Mouse (Mus musculus) frontal cortex, postnatal 10 days (tissue): ENCODE data around the gene Cpsf7.
"Not testable (repeated sequence)": the region's sequence is repeated elsewhere in the genome, so short reads cannot be mapped to it uniquely, and the experiment has no call there.

Experiments used
- DNase-seq, 2 experiments: peaks; one replicate each; pipeline ENCODE4 v3.0.0; 2022; ENCODE audit warnings: low spot score in 2 of 2, mixed read lengths in 1 of 2

Gene Cpsf7

DNA sequence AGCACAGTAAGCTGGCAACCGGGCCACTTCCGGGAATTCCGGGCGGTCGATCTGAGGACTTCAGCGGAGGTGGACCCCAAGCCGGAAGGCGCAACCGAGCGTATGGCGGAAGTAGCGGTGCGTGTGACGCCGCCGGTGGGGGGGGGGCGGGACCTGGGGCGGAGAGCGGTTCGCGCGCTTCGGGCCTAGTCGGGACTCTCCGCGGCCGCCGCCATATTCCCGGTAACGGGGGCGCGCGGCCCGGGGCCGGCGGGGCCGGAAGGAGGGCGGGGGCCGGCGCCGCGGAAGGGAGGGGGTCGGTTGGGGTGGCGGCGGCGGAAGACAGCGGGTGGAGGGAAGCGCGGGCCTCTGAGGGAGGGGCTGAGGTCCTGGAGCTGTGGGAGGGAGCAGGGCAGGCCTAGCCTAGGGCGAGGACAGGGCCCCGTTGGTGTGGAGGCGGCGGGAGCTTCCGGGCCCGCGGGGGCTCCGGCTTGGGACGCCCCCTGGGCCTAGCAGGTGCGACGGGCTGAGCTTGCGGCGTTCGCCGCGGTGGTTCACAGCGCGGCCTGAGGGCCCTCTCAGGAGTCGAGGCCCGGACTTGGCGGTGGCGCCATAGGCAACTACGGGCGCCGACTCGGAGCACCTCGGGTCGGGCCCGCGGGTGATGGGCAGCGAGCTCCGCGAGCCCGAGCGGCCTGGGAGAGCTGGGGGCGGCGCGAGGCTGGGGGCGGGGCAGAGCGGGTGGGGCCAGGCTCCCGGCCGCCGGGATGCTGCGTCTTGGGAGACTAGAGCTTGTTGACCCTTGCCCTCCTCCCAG, at the start of gene Cpsf7:
Cpsf7 (plus strand) TSS at position 161 of the 796 bp plus-strand sequence.
- peak; percentile 82 to 87 for DNase-seq

DNA sequence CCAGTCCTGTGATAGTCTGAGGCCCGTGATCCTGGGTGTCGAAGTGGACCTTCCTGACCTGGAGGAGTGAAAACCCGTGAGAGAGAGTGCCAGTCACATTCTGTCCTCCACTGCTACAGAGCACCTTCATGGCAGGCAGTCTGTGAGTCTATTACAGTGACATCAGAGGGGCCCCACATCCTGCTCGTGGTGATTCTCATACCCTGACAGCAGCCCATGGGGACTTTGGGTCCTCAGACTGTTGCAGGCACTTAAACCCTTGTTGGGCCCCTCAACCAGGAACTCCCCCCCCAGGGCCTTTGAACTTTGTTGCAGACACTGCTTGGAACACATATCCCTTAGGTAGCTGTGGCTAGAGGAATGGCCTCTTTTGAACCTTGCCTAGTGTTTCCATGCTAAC, 45.5 kb upstream of the Cpsf7 start:
- no peak for DNase-seq

DNA sequence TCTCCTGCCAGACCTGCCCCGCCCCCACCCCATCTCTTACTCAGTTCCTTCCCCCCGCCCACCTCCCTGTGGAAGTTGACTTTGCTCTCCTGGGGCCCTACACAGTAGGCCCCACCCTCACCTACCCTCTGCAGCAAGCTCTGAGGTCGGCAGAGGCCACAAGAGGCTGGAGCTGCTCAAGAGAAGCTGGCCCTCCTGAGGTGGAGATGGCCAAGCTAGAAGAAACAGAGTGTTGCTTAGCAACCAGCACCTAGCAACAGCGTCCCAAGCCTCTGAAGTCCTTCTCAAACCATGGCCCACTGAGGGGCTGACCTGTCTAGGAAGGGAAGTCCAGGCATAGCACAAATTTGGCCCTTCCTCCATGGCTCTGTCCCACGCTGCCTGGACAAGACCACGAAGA, 42.4 kb upstream of the Cpsf7 start, which contains the start of gene Ppp1r32:
Ppp1r32 (minus strand) TSS at position 226 of the 400 bp plus-strand sequence.
- no peak for DNase-seq

DNA sequence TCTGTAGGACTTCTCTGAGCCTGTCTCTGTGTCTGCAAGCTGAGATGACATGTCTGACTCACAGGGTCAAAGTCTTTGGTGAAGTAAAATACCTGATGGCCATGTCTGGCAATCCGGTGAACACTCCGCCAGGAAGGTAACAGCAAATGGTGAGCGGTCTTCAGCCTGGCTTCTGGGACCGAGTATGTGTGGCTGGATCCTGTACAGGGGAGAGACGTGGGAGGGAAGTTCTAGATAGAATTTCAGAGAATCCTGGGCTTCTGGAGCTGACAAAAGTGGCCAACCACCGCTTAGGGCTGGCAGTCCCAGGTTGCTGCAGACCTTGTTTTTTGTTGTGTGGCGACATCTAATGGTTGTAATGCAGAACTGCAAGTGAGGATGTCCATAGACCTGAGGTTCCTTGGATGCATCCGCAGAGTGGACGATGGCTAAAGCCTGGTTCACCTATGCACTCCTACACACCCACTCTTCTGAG, 38.8 kb upstream of the Cpsf7 start:
- DNase-seq: peak in 1 of 2 experiments; percentile 54

DNA sequence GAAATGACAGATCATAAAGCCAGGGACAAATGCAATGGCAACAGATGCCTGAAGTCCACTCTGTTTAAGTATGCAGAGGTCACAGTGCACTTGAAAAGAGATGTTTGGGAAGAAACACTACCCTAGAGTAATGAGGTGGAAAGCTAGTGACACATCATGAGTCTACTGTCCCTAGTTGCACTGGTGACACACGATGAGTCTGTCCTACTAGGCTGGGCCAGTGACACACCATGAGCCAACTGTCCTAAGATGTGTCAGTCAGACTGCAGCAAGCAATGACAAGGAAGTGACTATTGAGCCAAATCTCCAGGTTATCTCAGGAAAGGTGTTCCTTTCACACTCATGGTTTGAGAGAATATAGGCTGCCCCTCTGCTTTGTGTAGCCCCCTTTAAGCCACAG, 29.4 kb upstream of the Cpsf7 start:
- no peak for DNase-seq

DNA sequence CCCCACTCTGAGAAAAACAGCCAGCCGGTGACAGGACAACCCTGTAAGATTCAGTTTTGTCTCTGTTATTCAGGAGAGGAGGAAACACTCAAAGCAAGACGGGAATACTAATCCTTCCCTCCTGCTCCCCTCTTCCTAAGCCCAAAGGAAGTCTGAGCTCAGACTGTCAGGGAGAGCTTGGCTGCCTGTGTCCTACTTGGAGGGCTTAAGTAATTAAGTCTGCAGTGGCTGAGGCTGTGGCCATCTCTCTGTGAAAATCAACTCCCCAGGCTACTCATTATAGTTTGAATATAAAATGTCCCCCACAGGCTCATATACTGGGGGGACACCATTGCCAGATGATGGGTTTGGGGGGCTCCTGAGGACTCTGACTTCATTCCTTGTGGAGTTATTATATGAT, 28.1 kb upstream of the Cpsf7 start:
- no peak for DNase-seq

DNA sequence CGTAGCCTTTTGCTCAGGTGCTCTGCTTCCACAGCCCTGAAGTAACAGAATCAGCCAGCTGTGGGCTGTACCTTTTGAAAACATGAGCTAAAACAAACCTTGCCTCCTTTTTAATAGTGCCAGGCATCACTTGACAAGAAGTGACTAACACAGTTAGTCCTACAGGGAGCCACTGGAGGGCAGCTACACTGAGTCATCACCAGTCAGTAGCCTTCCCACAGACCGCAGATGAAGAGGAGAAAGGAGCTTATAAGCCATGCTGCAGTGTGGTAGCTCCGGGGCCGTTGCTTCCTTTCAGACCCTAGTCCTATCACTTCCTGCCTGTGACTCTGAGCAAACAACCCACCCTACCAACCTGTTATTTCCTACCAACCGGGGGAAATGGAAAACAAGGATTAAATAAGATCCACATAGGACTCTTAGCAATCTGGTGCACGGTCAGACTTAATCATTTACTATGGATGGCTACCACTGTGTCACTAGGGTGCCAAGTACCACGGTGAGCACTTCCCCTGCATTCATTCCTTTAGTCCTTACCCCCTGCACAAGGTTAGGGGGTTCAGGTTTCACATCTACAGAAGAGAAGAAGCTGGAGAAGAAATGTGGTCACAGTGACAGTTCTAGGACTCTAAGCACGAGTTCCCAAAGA, 27.4 kb upstream of the Cpsf7 start:
- no peak for DNase-seq

DNA sequence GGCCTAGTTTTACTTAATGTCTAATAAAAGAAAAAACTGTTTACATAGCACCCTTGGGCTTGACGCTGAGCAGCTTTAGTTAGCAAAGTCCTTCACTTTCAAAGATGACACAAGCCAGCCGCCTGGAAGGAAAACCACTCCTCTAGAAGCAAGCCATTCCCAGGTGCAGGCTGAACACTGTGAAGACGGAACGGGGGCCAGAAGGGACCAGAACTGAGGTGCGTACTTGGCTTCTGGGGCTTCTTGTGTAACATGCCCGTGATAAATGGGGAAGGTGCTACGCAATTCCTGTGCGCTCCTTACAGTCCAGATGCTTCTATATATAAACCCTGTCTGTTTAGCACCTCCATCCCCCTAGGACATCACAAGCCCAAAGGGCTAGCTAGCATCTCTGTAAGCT, 24.5 kb upstream of the Cpsf7 start:
- DNase-seq: no peak

DNA sequence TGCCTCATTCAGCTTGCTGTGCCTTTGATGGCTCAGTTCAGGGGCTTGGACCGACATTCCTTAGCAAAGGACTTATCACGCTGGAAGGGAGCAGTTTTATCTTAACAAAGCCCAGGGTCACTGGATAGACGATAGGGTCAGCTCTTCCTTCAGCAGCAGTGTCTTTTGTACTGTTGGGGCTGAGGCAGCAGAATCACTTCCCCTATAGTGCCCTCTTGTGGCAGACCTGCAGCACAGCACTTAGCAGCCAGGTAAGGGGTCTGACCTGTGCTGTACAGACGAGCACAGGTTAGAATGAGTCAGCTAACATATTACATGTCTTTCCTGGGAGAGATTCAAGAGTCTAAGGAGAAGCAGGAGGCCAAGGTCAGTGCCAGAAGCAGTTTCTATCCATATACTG, 22.5 kb upstream of the Cpsf7 start:
- no peak for DNase-seq

DNA sequence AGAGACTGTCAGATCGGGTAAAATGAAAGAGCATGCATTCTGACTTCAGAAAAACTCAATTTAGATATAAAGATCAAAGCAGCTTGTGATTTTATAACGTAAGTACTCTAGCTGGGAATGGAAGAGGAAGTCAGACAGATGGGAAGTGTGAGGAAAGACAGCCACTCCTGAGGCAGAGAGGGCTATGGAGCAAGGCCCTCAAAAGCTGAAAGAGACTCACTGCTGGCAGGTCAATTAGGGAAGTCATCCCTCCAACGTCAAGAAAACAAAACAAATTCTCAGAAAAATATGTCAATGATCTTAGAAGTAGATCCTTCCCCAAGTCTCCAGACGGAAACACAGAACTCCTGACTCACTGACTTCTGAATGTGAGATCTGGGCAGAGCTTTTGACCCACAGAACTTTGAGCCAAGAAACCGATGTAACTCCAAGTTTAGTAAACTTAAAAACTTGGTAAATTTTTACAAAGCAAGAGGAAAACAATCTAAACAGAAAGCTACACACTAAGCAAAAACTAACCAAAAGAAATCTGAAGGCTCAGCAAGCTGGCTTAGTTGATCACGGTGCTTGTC, 14.2 kb upstream of the Cpsf7 start:
- DNase-seq: no peak

DNA sequence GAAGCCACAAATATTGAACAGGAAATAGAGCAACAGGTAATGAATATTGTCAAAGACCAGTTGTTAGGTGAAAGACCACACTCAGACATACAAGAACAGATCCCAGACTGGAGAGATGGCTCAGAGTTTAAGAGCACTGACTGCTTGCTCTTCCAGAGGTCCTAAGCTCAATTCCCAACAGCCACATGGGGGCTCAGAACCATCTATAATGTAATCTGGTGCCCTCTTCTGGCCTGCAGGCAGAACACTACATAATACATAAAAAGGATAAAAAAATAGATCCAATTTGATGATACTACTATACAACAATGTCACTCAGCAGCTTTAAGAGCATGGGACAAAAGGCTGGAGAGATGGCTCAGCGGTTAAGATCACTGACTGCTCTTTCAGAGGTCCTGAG, 4.7 kb upstream of the Cpsf7 start:
- DNase-seq: no peak

DNA sequence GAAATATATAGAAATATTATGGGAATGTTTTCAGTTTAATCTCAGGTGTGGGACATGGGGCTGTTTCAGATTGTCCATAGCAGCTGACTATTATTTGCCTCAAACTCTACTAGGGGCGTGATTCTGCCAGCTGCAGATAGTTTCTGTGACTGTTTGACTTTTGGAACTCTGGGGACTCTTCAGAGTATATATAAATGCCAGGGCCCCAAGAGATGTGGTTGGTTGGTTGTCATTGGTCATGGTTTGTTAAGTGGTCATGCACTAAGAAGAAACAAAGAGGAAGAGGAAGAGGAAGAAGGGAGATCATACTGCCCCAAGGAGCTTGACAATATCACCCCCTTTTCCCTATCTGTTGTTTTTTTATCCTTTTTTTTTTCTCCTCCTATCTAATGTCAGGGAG, 3.1 kb upstream of the Cpsf7 start:
- DNase-seq: no peak

DNA sequence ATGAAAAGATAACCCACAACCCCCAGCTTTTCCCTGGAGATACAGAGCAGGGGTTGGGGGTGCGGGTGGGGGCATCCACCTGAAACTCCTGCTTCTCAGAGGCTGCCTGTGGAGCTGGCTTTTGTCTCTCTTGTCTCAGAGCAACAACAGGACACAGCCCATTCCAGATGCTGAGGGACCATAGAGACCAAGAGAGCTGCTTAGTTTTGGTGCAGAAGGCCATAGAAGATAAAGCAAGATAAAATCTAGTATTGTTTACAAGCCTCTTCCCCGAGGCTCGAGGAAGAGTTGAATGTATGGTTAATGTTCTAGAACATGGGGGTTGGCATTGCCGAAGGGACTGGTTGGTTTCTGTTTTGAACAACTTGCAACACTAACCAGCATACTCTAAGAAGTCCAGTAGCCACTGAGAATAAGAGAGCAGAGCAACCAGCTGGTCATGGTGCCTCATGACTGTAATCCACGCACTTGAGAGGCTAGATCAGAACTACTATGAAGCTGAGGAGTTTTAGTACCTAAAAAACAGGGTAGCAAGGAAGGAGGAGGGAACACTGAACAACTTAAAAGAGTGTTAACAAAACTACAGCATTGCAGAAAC, 1.5 kb upstream of the Cpsf7 start:
- no peak for DNase-seq

DNA sequence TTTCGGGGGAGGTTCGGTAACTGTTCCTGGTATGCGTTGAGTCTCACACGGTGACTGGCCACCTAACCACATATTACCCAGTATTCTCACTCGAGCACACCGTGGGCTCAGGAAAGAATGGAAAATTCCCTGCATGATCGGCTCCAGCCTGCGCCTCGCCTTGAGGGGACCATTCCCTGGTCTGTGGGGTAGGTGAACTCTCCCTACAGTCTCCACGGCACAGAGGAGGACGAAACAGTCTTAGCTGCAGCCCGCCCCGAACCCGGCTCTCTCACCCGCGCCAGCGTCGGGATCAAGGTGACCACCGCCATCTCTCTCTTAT, 321 bp upstream of the Cpsf7 start:
- no peak for DNase-seq

DNA sequence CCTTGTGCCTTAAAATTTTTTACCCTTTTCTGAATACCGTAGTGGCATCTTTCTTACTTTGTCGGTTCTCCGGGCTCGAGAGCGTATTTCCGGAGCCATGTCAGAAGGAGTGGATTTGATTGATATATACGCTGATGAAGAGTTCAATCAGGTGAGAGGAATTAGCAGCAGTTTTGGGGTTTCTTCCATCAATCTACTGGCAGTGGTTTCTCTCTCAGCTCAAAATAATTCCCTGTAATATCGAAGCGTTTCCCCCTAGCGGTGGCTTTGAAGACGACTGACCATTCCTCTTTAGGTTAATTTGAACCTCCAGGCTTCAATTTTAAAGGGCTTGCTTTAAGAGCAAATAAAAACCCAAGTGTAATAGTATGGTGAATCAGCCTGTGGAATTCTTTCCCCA, 844 bp downstream of the Cpsf7 start, which contains the start of gene Sdhaf2:
Sdhaf2 (minus strand) TSS at position 233 of the 400 bp plus-strand sequence.
- DNase-seq: peak in 1 of 2 experiments; percentile 17

DNA sequence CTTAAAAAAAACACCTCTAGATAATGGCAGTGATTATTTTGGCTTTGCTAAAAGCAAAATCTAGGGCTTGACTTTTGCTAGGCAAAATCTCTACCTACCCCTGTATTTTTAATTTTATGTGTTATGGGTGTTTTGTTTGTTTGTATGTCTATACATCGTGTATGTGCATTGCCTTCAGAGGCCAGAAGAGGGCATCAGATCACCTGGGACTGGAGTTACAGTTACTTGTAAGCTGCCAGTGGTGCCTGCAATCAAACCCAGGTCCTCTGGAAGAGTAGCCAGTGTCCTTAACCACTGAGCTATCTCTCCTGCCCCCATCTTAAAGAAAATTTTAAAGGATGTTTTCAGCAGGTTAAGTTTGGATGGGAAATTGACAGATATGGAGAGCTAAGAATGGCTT, 5.0 kb downstream of the Cpsf7 start:
- no peak for DNase-seq

DNA sequence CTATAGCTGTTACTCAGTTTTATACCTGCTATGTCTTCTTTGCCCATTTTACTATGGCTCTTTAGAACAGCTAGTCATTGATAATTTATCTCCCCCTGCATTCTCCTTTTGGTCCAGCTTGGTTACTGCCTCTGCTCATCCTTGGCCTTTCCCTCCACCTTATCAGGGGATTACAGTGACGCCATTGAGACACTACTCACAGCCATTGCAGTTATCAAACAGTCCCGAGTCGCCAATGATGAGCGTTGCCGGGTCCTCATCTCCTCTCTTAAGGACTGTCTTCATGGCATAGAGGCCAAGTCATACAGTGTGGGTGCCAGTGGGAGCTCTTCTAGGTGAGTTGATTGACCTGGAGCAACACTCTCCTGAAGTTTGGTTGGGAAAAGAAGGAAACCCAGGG, 14.4 kb downstream of the Cpsf7 start:
- no peak for DNase-seq

DNA sequence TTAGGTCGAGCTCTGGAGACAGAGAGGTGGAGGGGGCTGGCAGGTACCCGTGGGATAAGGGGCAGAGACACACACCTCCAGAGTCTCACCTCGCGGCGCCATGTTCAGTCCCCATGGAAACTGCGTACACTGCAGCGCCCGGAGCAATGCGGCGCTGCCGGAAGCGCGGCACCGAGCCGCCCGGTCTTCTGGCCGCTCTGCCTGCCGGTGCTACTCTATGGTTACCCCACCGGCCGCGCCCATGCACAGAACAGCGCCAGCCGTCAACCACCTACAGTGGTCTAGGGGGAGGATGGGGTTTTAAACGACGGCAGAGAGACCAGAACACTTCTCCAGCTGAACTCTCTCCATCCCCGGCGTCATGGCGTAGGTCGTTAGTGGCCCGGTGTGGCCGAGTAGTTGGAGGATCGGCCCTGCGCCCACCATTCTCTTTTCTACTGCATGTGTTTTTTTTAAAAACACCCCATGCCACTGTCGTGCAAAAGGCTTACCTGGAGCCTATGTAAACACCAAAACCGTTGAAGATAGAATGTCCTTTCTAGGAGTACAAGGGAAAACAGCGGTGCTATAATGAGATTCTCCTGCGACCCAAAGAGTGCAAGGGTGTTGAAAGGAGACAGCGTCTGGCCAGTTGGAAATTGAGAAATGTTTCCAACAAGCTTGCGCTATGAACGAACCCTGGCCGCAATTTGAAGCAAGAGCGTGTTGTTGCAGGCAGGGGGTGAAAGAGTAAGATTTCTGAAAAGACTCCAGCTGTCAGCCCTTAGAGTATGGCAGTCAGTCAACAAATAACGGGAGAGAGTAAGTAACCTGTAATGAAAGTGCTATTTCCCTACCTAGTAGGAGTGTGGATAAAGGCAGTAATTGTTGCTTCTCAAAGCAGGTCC, 30.8 kb downstream of the Cpsf7 start, which contains the start of gene Tmem216:
Tmem216 (minus strand) TSS at position 615 of the 887 bp plus-strand sequence.
- peak; percentile 69 to 83 for DNase-seq

DNA sequence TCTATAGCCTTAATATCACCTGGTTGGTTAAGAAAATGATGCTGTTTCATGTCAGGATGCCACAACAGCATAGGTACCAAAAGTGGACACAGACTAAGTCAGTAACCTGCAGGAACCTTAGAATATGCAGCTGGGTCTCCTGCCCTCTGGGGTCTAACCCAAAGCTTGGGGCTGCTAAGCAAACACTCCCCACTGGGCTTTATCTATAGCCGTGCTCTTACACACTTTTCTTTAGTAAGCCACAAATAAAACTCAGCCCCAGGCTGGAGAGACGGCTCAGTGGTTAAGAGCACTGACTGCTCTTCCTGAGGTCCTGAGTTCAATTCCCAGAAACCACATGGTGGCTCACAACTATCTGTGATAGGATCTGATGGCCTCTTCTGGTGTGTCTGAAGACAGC, 31.9 kb downstream of the Cpsf7 start:
- no peak for DNase-seq

DNA sequence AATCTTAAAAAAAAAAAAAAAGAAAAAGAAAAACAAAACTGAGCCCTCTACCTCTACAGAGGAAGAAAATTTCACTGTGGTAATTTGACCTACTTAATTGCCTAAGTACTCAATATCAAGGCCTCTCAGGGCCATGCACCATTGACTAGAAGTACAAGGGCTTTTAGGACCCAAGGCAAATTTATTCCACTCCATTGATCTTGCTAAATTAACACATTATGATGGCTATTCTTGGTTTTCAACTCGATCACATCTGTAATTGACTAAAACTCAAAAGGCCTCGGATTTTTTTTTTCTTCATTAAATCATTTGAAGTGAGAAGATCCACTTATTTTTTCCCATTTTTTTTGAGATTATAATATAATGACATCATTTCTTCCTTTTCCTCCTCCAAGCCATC, 32.4 kb downstream of the Cpsf7 start:
- DNase-seq: no peak

DNA sequence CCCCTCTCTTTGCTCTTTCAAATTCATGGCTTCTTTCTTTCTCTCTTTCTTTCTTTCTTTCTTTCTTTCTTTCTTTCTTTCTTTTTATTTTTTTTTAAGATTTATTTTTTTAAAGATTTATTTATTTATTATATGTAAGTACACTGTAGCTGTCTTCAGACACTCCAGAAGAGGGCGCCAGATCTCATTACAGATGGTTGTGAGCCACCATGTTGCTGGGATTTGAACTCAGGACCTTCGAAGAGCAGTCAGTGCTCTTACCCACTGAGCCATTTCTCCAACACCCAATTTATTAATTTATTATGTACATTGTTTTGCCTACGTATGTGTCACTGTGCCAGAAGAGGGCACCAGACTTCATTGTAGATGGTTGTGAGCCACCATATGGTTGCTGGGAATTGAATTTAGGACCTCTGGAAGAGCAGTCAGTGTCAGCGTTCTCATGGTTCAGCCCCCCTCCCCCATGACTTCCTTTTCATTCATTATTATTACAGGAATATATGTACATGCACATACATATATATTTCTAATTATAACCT, 32.8 kb downstream of the Cpsf7 start:
- not testable (repeated sequence) for DNase-seq
